Mouse (Mus musculus) central nervous system, embryonic 14 days (tissue): Measurements from ENCODE around the gene Olfr954. TPM values are rescaled to one million over a fixed set of nuclear protein-coding genes. Genes with fewer than 3 reads are reported as not detected.

ENCODE experiments used
- polyA plus RNA-seq: library from polyadenylated mRNA; depleted of rRNA; stranded (reverse); fragments of >200 nt; gene quantifications from 2 replicates; pipeline ENCODE4 v1.2.3, GENCODE M21; 2012; rRNA removed

Gene Olfr954
- not detected in 2 replicates for polyA plus RNA-seq

DNA sequence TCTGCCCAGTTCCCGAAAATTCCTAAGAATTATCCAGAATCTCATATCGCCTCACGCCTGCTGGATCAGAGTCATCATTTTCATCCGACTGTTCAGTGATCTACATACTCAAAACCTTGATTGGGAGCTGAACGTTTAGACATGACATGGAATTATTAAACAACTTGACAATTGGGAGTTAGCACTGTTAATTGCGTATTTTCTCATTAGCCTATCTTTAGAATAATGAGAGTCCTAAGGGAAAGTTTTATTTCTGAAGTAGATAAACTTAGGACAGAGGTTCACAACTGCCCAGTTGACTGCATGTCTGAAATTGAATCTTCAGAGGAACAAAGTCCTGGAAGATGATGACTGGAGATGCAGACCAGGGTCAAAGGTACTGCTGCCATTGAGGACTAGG, at the start of gene Olfr954:
TSS of gene Olfr954 (plus strand) at position 301 of the 400 bp plus-strand sequence.

DNA sequence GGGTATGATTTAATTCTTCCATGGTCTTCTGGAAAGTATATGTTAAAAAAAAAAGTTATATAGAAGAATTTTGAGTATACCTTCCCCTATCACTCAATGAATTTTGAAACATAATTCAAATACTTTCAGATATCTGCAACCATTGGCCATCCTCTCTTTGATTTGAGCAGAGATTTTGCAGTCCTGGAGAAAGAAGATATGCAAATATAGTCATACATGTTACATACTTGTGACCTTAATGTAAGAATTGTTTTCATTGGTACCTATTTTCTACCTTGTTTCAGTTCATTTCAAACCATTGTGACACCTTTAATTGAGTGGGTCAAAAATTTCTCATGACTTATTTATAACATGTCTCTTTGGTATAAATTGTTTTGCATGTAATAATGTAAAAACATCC, 29.5 kb upstream of the Olfr954 start, which contains the start of gene Olfr952:
TSS of gene Olfr952 (minus strand) at position 101 of the 400 bp plus-strand sequence.

DNA sequence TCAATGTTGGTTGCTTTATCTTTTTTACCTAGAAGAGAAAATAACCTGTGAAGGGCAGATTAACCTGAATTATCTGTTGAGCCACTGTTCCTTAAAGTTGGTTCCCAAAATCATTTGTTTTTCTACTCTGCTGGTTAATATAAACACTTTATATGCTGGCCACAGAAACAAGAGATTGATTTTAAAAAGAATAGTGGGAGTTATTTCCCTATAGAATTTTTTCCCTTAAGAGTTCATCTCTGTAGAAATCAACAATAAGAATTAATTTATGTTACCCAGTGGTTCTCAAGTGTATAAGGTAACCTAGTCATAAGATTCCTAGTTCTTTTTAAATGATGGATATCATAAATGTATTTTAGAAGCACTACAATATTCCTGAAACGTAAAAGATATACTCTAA, 15.3 kb downstream of the Olfr954 start, which contains the start of gene Olfr955:
TSS of gene Olfr955 (minus strand) at position 101 of the 400 bp plus-strand sequence.

DNA sequence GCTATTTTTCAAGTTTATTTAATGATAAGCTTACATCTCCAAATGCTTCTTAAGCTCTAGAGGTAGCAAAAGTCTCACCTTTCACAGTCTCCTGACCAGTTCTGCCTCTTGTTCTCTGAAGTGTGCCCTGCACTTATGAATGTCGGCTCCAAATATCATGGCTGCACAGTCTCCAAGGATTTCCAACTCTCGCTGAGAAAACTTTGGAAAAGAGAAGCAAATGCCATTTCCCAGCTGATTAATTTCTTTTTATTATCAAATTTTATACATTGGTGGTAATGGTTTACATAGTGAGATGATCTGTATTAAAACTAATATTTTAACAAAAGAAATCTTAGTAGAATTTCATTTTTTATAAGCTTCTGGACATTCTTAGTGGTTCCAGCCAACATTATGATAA, 37.4 kb downstream of the Olfr954 start, which contains the start of gene Olfr44:
TSS of gene Olfr44 (minus strand) at position 101 of the 400 bp plus-strand sequence.

Other genes starting within 250 kb of the Olfr954 start
- not detected in 2 replicates for gene Olfr1537, start 206.7 kb upstream of the Olfr954 start, polyA plus RNA-seq
- not detected in 2 replicates for gene Olfr945, start 179.9 kb upstream of the Olfr954 start, polyA plus RNA-seq
- not detected in 2 replicates for gene Olfr948, start 130.7 kb upstream of the Olfr954 start, polyA plus RNA-seq
- not detected in 2 replicates for gene Olfr951, start 69.3 kb upstream of the Olfr954 start, polyA plus RNA-seq
- not detected in 2 replicates for gene Olfr952, start 29.6 kb upstream of the Olfr954 start, polyA plus RNA-seq
- not detected in 2 replicates for gene Olfr955, start 15.2 kb downstream of the Olfr954 start, polyA plus RNA-seq
- gene Olfr44, start 37.3 kb downstream of the Olfr954 start, polyA plus RNA-seq: not detected in 2 replicates
- gene Olfr957, start 59.1 kb downstream of the Olfr954 start, polyA plus RNA-seq: not detected in 2 replicates
- not detected in 2 replicates for gene Olfr958, start 97.4 kb downstream of the Olfr954 start, polyA plus RNA-seq
- 0.03 TPM in 1 of 2 replicates, not detected in the other for gene Olfr959, start 118.9 kb downstream of the Olfr954 start, polyA plus RNA-seq
- gene AW551984, start 147.7 kb downstream of the Olfr954 start, polyA plus RNA-seq: 53.4 and 77.5 TPM in 2 replicates
- gene Olfr148, start 154.0 kb downstream of the Olfr954 start, polyA plus RNA-seq: not detected in 2 replicates
- gene Olfr960, start 164.7 kb downstream of the Olfr954 start, polyA plus RNA-seq: not detected in 2 replicates
- not detected in 2 replicates for gene Olfr961, start 188.4 kb downstream of the Olfr954 start, polyA plus RNA-seq
- gene Olfr963, start 210.5 kb downstream of the Olfr954 start, polyA plus RNA-seq: not detected in 2 replicates